Mouse (Mus musculus) heart, adult 2 months (tissue): ENCODE data around the gene Tmtc1.

Experiments used
- CTCF ChIP-seq: fragments of 200-600 bp; IDR thresholded peaks from 2 replicates; pipeline ENCODE4 v1.8.1; 2022; ENCODE audit warnings: antibody characterized with exemption, mild to moderate bottlenecking, moderate library complexity
- EP300 ChIP-seq: fragments of 200-500 bp; IDR thresholded peaks from 2 replicates; pipeline ENCODE4 v1.6.1; 2011; ENCODE audit warnings: low read depth, low read length, control low read depth; ENCODE audit not compliant: insufficient read depth
- POLR2A ChIP-seq: fragments of 200-500 bp; IDR thresholded peaks from 2 replicates; pipeline ENCODE4 v1.6.1; 2011; ENCODE audit warnings: mild to moderate bottlenecking, low read depth, low read length, control low read depth; ENCODE audit not compliant: insufficient read depth

DNA sequence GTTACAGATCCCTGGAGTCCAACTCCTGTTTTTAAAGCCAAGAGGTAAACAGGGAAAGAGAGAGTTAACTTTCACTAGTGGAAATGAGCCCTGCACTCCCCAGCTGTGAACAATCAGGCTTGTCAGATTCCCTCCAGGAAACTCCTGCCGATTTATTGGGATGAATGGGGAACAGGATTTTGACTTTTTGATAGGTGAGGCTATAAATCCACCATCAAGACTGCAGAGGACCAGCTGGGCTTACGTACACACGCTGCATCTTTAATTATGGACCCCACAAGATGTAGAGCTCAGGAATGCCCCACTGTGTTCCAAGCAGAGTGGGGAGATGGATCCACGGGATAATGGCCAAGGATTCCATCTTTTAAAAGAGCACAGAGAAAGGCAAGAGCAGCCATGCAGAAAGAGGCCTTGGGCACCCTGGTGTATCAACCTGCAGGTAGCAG is 77.1 kb downstream of the Tmtc1 start:
- no peak for TF ChIP-seq CTCF
- no peak for TF ChIP-seq POLR2A
- no peak for TF ChIP-seq EP300
